Mouse (Mus musculus): Measurements from ENCODE around the gene Ripk4.

The Ripk4 gene

GRCm38 (mm10) chr16:97763061-97763989 is at the start of gene Ripk4:
TSS of gene Ripk4 (minus strand) at chr16:97763787.
- DNase-seq = peak; percentile 68

- no peak for DNase-seq
Measured at GRCm38 (mm10) chr16:97808881-97809280, 45.3 kb upstream of the Ripk4 start.

DNA sequence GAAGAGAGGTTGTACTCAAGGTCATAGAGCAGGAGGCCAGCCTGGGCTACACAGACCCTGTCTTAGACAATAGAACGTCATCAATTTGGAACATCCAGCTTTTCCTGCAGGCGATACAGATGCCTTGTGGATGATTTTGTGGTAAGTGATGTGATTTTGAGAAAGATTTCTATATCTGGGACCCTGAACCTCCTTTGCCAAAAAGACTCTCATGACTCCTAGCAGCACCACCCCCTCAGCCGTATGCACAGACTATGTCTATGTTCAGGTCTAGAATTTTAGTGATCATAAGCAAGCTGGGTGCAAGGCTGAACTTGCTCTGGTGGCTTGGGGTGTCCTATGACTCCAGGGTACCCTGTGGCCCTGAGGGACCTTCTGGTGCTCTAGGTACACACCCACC is 42.1 kb upstream of the Ripk4 start:
- no peak for DNase-seq

- peak; percentile 85 for DNase-seq
Measured at GRCm38 (mm10) chr16:97804680-97805547, 41.3 kb upstream of the Ripk4 start.

- no peak for DNase-seq
Measured at GRCm38 (mm10) chr16:97797950-97798869, 34.6 kb upstream of the Ripk4 start.

DNA sequence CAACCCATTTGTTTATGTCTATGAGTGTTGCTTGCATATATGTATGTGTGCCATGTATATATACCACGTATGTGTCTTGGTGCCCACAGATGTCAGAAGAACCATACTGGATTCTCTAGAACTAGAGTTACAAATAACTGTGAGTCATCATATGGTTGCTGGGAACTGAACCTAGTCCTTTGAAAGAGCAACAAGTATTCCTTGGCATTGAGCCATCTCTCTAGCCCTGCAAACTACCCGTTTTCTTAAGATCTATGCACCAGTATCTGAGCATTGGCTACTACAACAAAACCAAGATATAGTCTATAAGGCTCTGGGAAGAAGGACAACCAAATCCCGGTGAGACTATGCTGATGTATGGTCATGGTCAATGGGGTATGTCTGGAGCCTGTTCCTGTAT is 33.6 kb upstream of the Ripk4 start:
- DNase-seq = no peak

DNA sequence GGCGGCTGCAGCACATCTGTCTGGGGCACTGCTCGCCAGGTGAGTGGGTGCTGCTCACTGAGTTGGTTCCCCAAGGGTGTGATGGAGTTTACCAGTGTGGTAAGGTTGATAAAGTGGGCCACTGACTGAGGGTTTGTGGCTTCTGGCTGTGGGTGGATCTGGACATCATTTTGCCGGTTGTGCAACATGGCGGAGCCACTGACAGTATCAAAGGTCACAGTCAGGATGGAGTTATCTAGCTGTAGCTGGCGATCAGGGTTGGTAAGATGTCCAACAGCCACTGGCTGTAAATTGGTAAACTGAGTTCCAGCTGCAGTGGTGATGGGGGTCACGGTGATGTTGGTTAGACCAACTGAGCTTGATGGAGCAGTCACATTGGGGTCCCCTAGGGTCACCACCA is 30.7 kb upstream of the Ripk4 start:
- no peak for DNase-seq

GRCm38 (mm10) chr16:97783057-97783456 is 19.5 kb upstream of the Ripk4 start:
- DNase-seq = no peak

DNA sequence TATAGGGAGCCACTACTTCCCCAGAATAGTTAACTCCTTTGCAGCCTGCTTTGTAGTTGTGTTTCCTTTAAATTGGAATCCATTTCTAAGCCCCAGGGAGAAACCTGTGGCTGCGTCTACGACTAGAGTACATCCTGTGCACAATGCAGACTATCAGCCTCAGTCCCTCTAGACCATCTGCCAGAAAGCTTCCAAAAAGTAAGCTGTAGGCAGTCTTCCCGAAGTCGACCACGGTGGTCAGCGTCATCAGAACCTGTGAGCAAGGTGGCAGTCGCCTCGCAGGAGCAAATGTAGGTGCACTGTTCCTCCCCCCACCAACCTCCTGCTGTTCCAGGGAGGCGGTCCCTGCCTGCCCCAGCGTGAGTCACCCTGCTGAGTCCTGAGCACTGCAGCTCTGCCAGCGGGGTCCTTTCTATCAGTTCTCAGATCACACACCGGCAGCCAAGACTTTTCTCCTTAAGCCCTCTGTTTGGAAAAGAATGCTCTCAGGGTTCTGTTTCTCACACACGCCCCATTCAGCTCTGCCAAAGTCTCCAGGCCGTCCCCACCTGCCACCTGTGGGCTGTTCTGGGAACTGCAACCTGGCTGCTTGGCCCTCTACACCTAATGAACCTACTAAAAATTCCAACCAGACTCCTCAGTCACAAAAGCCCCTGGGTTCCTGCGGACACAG is 14.9 kb upstream of the Ripk4 start:
- peak; percentile 88 for DNase-seq

- DNase-seq = no peak
Measured at GRCm38 (mm10) chr16:97766501-97766900, 2.9 kb upstream of the Ripk4 start.

GRCm38 (mm10) chr16:97764626-97765025 is 1.0 kb upstream of the Ripk4 start:
- no peak for DNase-seq

GRCm38 (mm10) chr16:97763990-97764340 is 378 bp upstream of the Ripk4 start:
- DNase-seq = no peak

DNA sequence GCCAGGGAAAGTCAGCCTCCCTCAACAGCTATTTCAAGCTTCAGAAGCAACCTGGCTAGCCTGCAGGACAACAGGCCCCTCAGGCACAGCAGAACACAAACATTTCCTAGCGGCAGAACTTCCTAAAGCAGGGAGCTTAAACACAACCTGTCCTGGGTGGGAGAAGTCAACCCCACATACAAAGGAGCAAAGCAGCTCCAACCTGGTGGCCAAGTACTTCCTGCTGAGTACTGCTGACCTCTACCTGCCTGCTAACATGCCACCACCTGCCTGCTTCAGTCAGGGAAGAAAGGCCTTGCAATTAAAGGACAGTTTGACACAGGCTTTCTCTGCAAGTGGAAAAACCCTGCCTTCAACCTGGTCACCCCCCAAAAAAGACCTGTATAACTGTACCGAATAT is 1.8 kb downstream of the Ripk4 start:
- no peak for DNase-seq

GRCm38 (mm10) chr16:97759681-97760080 is 3.9 kb downstream of the Ripk4 start:
- no peak for DNase-seq

DNA sequence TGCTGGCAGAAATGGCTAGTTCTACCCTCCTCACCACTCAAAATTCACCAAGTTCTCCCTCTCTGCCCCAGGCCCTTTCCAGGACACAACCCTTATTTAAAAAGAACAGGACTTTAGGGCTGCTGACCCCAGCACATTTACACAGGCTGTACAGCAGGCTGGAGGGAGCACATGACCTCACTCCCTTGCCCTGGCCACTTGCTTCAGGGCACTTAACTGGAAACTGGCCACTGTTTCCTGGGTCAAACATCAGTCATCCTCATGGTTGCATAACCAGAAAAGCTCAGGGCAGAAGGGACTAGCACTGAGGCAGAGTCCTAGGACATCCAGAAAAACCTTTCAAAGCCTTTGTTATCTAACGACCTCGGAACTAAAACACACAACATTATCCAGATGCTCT is 5.3 kb downstream of the Ripk4 start:
- DNase-seq = no peak

GRCm38 (mm10) chr16:97756460-97756859 is 7.1 kb downstream of the Ripk4 start:
- DNase-seq = no peak

DNA sequence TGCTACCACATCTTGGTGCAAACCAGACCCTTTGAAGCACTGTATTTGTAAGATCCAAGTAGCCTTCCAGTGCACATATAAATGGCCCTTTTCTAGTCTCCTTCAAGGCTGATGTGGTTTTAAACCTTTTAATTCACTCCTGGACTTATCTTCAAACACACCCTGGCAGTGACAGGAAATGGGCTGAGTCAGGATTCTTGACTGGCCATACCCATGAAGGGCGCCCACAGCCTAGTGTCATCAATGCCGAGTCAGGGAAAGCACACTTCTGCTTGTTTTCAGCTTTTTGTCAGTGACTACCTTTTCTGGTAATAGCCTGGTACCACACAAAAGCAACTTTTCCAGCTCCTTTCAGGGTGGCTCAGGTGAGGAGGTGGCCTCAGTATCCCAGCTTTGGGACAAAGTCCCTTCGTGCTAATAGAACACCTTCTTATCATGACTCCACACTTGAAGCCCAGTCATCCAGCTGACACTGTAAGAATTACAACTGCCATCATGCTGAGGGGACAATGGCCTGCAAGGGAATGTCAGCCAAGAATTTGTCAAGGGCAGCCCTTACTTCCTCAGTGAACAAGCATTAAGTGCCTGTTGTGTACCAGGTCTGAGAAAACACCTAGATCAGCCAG is 11.2 kb downstream of the Ripk4 start:
- DNase-seq = no peak

GRCm38 (mm10) chr16:97751884-97752283 is 11.7 kb downstream of the Ripk4 start:
- DNase-seq = no peak

DNA sequence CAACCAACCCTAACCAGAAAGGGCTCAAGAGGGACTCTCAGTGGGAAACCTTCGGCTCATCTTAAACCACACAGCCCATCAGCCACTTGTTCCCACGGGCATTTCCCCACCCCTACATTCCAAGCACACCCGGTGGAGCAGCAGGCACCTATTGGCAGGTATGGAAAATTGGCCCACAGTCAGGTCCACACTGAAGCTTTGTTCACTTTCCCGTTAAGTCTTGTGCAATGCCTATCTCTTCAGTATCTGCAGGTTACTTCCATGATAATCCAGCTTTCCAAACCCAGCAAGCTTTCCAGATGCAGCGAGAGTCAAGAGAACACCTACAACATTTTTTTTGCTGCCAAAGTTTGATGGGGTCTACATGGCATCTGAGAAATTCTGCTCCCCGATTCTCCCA is 15.2 kb downstream of the Ripk4 start:
- DNase-seq = no peak

DNA sequence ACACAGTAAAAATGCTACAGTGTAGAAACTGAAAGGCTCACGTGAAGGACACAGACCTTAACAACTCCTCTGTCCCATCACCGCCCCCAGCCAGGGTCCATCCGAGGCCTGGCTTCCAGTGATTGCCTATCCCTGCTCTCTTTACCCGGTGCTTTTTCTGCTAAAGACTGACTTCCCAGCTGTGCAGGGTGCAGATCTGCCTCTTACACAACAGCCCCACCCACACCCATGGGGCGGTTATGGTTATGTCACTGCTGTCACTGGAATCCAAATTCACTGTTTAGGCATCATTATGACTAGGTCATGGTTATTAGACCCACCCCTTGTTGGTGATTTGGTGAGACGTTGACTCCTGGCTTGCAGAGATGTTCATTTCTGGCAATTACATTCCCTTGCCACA is 25.6 kb downstream of the Ripk4 start:
- no peak for DNase-seq

GRCm38 (mm10) chr16:97736562-97736961 is 27.0 kb downstream of the Ripk4 start:
- no peak for DNase-seq
